Mouse (Mus musculus) stomach, embryonic 14.5 days (tissue): ENCODE results near the gene Cd109. TPM values are rescaled to one million over a fixed set of nuclear protein-coding genes. Genes with fewer than 3 reads are reported as not detected.

ENCODE experiments used
- ATAC-seq: fragments of 200-750 bp; cut with Nextera tagmentation; 2 replicates; pipeline ENCODE4 v1.8.0; 2017; ENCODE audit warnings: low read depth, moderate TSS enrichment; ENCODE audit not compliant: insufficient number of reproducible peaks, insufficient read depth, low FRiP score
- H3K27ac ChIP-seq: fragments of 300-500 bp; sonication (generic); 2 replicates; pipeline ENCODE4 v1.5.1; 2014; ENCODE audit warnings: mild to moderate bottlenecking, low read length, moderate library complexity, mixed read lengths
- H3K27me3 ChIP-seq: fragments of 300-500 bp; sonication (generic); 2 replicates; pipeline ENCODE4 v1.6.1; 2014; ENCODE audit warnings: low read length, control low read depth, mixed read lengths; ENCODE audit not compliant: control insufficient read depth, insufficient read depth
- H3K36me3 ChIP-seq: fragments of 300-500 bp; sonication (generic); 2 replicates; pipeline ENCODE4 v1.6.1; 2014; ENCODE audit warnings: mild to moderate bottlenecking, control low read depth, low read length, moderate library complexity, mixed read lengths; ENCODE audit not compliant: control insufficient read depth, insufficient read depth
- H3K4me1 ChIP-seq: fragments of 300-500 bp; sonication (generic); 2 replicates; pipeline ENCODE4 v1.6.1; 2014; ENCODE audit warnings: low read length, control low read depth, mixed read lengths; ENCODE audit not compliant: control insufficient read depth, insufficient read depth
- H3K4me2 ChIP-seq: fragments of 300-500 bp; sonication (generic); replicated peaks from 2 replicates; pipeline ENCODE4 v1.6.1; 2014; ENCODE audit warnings: low read depth, low read length, control low read depth
- H3K4me3 ChIP-seq: fragments of 300-500 bp; sonication (generic); 2 replicates; pipeline ENCODE4 v1.5.1; 2014; ENCODE audit warnings: low read depth, low read length, control low read depth
- H3K9ac ChIP-seq: fragments of 300-500 bp; sonication (generic); replicated peaks from 2 replicates; pipeline ENCODE4 v1.6.1; 2014; ENCODE audit warnings: low read depth, mild to moderate bottlenecking, control low read depth, low read length, moderate library complexity, mixed read lengths
- H3K9me3 ChIP-seq: fragments of 300-500 bp; sonication (generic); 2 replicates; pipeline ENCODE4 v1.6.1; 2016; ENCODE audit warnings: low read depth, low read length, control low read depth; ENCODE audit not compliant: control insufficient read depth
- WGBS: fragments of 180-500 bp; shearing (Covaris S2); extraction: QIAGEN DNeasy Blood & Tissue Kit; methylation state at CpG from one replicate; pipeline ENCODE4 v1.1.7; 2014; 5-methylcytosine and 5-hydroxymethylcytosine counted together
- polyA plus RNA-seq: library from polyadenylated mRNA; unstranded; fragments of >200 nt; fragmentation: Nextera tagmentation; extraction: Ambion mirVana; gene quantifications from 2 replicates; pipeline ENCODE4 v1.2.1, GENCODE M21; 2014

The Cd109 gene
- polyA plus RNA-seq, 1 experiment from 2014 or later, result 11.7 TPM

DNA sequence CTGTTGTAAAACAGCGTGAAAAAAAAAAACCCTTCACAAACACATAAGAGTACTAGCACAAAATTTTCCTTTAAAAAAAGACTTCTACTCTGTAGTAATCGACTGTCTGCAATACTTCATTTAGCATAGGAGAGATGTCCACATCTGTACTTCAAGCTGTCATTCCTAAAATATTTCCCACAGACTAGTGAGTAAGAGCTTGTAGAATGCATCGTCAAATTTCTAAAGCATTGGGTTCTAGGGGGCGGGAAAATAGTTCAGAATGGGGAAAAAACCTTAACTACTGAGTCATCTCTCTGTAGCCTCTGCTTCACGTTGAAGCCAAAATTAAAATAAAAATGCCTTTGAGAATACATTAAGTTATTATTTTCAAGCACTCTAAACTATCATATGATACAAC lies 42.2 kb downstream of the Cd109 start:
- Histone ChIP-seq H3K36me3 (no peaks in the 10 kb centered on the region), H3K9me3 (no peaks in the 10 kb centered on the region), H3K9ac (no peak overlapping the region), H3K4me3 (no peak overlapping the region), H3K27ac (no peak overlapping the region), H3K4me2 (no peak overlapping the region), H3K27me3 (no peaks in the 10 kb centered on the region), H3K4me1 (no peaks in the 10 kb centered on the region)
- 81% methylated on average over 5 of the region's 5 CpGs for WGBS
- ATAC-seq, result no peak

DNA sequence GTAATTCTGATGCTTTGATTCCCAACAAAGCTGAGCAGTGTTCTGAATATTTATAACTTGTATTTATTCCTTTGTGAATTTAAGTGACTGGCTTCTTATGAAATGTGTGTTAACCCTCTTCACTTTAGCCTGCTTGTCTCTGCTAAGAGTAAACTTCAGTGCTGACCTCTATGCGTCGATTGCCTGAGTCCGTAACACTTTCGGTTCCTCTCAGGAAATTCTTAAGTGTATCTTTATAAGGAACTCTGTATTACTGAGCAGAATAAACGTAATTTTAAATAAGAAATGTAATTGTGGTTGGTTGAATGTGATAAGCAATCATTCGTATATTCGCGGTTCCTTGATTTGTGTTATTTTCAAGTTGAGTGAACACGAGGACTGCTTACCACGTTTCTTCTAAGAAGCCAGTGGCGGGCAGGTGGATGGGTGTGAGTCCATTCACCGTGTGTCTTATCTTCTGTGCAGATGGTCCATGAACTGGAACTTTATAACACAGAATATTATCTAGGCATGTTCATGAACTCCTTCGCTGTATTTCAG lies 56.2 kb downstream of the Cd109 start:
- Histone ChIP-seq H3K27ac (no peak overlapping the region), H3K4me2 (no peak overlapping the region), H3K27me3 (no peaks in the 10 kb centered on the region), H3K9ac (no peak overlapping the region), H3K36me3 (no peaks in the 10 kb centered on the region), H3K9me3 (no peaks in the 10 kb centered on the region), H3K4me1 (no peaks in the 10 kb centered on the region), H3K4me3 (no peak overlapping the region)
- no peak for ATAC-seq
- WGBS, result 83% methylated on average over 13 of the region's 13 CpGs

DNA sequence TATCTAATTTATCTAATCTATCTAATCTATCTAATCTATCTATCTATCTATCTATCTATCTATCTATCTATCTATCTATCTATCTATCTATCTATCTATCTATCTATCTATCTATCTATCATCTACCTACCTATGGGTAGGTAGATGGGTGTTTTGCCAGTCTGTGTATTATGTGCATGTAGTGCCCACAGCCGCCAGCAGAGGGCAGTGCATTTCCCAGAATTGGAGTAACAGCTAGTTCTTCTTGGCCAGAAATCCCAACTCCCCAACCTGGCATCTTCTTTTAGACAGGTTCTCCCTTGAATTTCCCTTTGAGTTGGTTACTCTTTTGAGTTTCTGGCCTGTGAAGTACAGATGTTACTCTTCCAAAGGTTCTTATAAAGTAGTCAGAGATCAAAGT lies 85.3 kb downstream of the Cd109 start:
- 4% methylated on average over 1 of the region's 1 CpGs for WGBS
- Histone ChIP-seq H3K36me3 (no peaks in the 10 kb centered on the region), H3K27me3 (no peaks in the 10 kb centered on the region), H3K27ac (no peak overlapping the region), H3K4me1 (no peaks in the 10 kb centered on the region), H3K4me2 (no peak overlapping the region), H3K9ac (no peak overlapping the region), H3K4me3 (no peak overlapping the region), H3K9me3 (peaks cover 4% of the 10 kb centered on the region; the same call in 1 of the 2 replicates)
- ATAC-seq, result no peak

DNA sequence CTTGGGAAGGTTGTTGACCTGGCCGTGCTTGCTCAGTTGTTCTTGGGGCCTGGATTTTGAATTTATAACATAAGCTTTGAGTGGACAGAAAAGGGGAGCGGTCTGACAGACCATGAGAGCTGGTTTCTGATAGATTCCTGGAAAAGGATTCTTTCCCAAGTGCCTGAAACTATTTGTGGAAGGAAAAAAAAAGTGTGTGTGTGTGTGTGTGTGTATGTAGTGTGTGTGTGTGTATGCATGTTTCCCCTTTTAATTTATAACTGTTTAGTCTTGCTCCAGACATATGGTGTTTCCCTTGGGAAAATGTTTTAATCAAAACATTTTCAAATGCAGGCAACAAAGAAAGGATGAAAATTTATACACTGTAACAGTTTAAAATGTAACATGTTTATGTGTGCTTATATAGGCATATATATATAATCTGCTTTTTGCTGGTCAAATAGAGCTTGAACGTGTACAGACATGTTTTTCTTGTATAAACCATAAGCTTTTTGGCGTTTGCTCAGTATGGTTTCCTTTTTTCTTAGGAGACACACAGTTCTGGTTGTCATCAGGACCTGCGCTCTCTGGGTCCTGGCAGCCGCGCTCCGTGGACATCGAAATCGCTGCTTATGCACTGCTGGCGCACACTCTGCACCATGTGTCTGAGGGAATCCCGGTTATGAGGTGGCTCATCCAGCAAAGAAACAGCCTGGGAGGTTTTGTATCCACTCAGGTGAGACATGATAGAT lies 87.3 kb downstream of the Cd109 start:
- Histone ChIP-seq H3K9me3 (peaks cover 9% of the 10 kb centered on the region; the same call in 1 of the 2 replicates), H3K27ac (peak overlapping the region; percentile 17; the same call in 1 of the 2 replicates), H3K4me2 (no peak overlapping the region), H3K27me3 (no peaks in the 10 kb centered on the region), H3K36me3 (no peaks in the 10 kb centered on the region), H3K4me3 (no peak overlapping the region), H3K4me1 (no peaks in the 10 kb centered on the region), H3K9ac (no peak overlapping the region)
- ATAC-seq, result peak; percentile 42; the same call in 1 of the 2 replicates
- WGBS, result 73% methylated on average over 12 of the region's 12 CpGs

DNA sequence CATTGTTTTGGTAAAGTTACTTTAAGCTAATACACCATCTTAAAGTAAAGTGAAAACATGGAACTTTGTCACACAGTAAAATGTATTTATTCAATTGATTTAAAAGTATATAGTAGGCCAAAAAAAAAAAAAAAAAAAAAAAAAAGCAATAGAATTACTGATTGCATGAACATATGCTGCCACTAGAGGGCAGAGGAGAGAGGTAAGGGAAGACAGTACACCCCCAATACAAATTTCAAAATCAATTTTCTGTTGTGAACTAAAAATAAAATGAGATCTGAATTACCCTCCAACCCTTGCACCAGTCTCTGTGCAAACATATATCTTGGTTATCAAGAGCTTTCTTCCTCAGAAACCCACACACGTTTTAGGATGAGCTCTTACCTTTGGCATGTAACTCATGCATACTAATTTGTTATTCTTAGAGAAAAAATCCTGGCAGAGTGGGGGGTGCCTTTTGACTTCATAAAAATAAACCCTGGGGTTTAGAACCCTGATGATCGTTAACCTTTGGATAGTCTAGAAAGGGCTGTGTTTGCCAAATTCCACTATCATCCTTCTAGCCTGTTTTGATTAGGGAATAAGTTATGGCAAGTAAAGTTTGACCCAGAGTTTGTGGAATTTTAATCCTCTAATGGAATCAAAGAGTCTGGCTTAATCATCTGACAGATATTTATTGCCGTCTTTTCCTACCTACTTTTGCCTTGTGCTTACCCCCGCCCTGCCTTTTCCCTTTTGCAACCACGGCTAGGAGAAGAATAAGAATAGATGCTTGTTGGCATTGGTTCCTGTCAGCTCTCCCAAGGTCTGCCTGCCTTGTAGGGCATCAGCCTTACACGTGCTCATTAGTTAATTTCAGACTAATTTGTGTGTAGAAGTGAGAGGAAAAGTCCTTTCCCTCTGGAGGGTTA lies 105.8 kb downstream of the Cd109 start:
- Histone ChIP-seq H3K27ac (no peak overlapping the region), H3K9ac (no peak overlapping the region), H3K9me3 (no peaks in the 10 kb centered on the region), H3K4me3 (no peak overlapping the region), H3K4me2 (no peak overlapping the region), H3K27me3 (no peaks in the 10 kb centered on the region), H3K36me3 (no peaks in the 10 kb centered on the region), H3K4me1 (no peaks in the 10 kb centered on the region)
- 0 out of 2 replicates have a peak, but pooled peaks have one; percentile 10 for ATAC-seq
- 46% methylated on average over 6 of the region's 6 CpGs for WGBS

DNA sequence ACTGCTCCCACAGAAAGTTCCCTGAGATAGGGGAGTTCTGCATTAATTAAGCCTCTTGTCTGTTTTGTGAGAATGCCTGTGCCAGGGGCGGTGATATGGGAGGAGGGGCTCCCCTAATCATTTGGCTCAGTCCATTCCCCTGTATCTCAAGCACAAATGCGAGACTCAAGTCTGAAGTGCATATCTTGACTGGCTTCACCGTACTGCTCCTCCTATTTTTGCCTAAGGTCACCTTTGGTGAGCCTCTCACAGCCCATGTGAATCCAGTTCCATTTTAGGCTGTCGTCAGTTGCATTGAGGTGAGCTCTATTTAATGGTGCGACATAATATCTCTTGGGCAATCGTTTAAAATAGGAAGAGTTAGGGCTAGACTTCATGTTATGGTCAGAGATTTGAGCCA lies 116.6 kb downstream of the Cd109 start:
- Histone ChIP-seq H3K27ac (no peak overlapping the region), H3K9ac (no peak overlapping the region), H3K36me3 (no peaks in the 10 kb centered on the region), H3K27me3 (no peaks in the 10 kb centered on the region), H3K9me3 (no peaks in the 10 kb centered on the region), H3K4me1 (0 out of 2 replicates have a peak, but pooled peaks cover 3% of the 10 kb centered on the region), H3K4me3 (no peak overlapping the region), H3K4me2 (no peak overlapping the region)
- WGBS, result 70% methylated on average over 6 of the region's 6 CpGs
- no peak for ATAC-seq

DNA sequence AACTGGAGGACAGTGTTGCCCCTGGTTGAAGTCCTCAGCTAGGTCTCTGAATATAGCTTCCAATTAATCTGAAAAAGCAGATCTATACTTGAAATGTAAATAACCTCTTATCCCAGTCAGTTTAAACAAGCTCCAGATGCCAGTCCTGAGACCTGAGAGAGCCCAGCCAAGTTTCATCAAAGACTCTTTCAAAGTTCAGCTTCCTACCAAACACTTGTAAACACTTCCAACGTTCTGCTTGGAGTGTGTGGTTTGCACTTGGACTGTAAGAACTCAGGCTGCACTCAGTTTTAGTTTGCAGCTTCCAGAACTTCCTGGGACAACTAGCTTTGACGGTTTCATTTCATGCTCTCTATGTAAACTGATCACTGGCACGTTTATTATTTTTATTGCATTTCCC lies 120.2 kb downstream of the Cd109 start:
- WGBS, result 16% methylated on average over 3 of the region's 3 CpGs
- 0 out of 2 replicates have a peak overlapping the region, but pooled peaks have one; percentile 21 for H3K27ac ChIP-seq
- no peak for ATAC-seq
- H3K4me2 ChIP-seq, result no peak overlapping the region
- H3K9me3 ChIP-seq, result no peaks in the 10 kb centered on the region
- H3K36me3 ChIP-seq, result no peaks in the 10 kb centered on the region
- H3K9ac ChIP-seq, result no peak overlapping the region
- H3K4me3 ChIP-seq, result no peak overlapping the region
- H3K4me1 ChIP-seq, result 0 out of 2 replicates have a peak, but pooled peaks cover 3% of the 10 kb centered on the region
- H3K27me3 ChIP-seq, result no peaks in the 10 kb centered on the region

DNA sequence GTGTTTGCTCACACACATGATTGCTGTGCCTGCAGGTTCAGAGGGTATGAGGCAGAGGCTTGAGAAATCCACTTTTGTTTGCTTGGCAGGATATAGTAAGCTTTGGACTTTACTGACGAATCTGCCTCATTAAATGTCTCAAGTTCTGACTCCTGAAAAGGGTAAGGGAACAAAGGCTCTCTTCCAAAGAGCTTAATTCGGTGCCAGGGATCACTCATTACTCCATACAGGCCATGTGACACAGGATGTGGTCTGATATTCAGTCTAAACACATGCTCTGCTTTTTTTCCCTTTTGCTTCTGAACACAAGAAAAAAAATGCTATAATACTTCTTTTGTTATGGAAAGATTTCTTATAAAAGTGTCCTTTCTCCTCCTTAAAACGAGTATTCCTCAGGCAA lies 126.7 kb downstream of the Cd109 start:
- no peaks in the 10 kb centered on the region for H3K9me3 ChIP-seq
- H3K4me2 ChIP-seq, result no peak overlapping the region
- H3K4me1 ChIP-seq, result no peaks in the 10 kb centered on the region
- H3K27ac ChIP-seq, result no peak overlapping the region
- no peak overlapping the region for H3K4me3 ChIP-seq
- WGBS, result 62% methylated on average over 3 of the region's 3 CpGs
- no peaks in the 10 kb centered on the region for H3K36me3 ChIP-seq
- no peak overlapping the region for H3K9ac ChIP-seq
- H3K27me3 ChIP-seq, result no peaks in the 10 kb centered on the region
- no peak for ATAC-seq
